Comparison of ENCODE assay signal across 22 mouse cellular contexts in genomic region chr11:61419253-61419652, GRCm38 (mm10). TPM values are rescaled to one million over a fixed set of nuclear protein-coding genes. Genes with fewer than 3 reads are reported as not detected.
"Had no signal": no experiment of that assay in that cellular context is flagged by ENCODE, and none has a peak within 500 bp of the region (broad histone marks: within the 10 kb centered on the region; RNA-seq: fewer than 3 reads in every experiment).

No protein-coding gene starts in this region.

- H3K4me1 ChIP-seq: midbrain, embryonic 10.5 days; midbrain, embryonic 12.5 days; neural tube, embryonic 12.5 days had no signal

- DNase-seq: lung, adult 18-20 months; lung, embryonic 14.5 days; lung, postnatal 10 days; lung, postnatal 4 days; midbrain, embryonic 14.5 days; retina, postnatal 1 day; right cerebral cortex, adult 18-20 months; right cerebral cortex, postnatal 25 days; right cerebral cortex, postnatal 4 days; spleen, adult 18-20 months; thymus, adult 18-20 months; thymus, postnatal 14 days; thymus, postnatal 36 days had no signal

- H3K9me3 ChIP-seq: midbrain, embryonic 12.5 days; neural tube, embryonic 12.5 days had no signal

- H3K9ac ChIP-seq: lung, embryonic 14.5 days; midbrain, embryonic 12.5 days; neural tube, embryonic 12.5 days had no signal

- H3K27me3 ChIP-seq: neural tube, embryonic 12.5 days had no signal

- H3K36me3 ChIP-seq: midbrain, embryonic 10.5 days; midbrain, embryonic 12.5 days; neural tube, embryonic 12.5 days had no signal

- ATAC-seq: midbrain, embryonic 16.5 days had no signal

- H3K4me3 ChIP-seq: midbrain, embryonic 10.5 days; midbrain, embryonic 12.5 days; myocyte; neural tube, embryonic 12.5 days had no signal

- H3K4me2 ChIP-seq: lung, embryonic 14.5 days; midbrain, embryonic 12.5 days; neural tube, embryonic 12.5 days had no signal

- H3K27ac ChIP-seq: midbrain, embryonic 10.5 days; midbrain, embryonic 12.5 days; neural tube, embryonic 12.5 days had no signal

RNA-seq across cellular contexts. Expression of gene Rnf112, which starts 34.7 kb away (rescaled TPM):
- total RNA-seq: megakaryocyte, adult 5-6 weeks; megakaryocyte-erythroid progenitor cell, adult 5-6 weeks had no signal
- polyA plus RNA-seq: myocyte; thymus, postnatal 0 days had no signal

RNA-seq across cellular contexts. Expression of gene Slc47a1, which starts 41.1 kb away (rescaled TPM):
- total RNA-seq: megakaryocyte, adult 5-6 weeks; megakaryocyte-erythroid progenitor cell, adult 5-6 weeks had no signal
- polyA plus RNA-seq: midbrain, embryonic 10.5 days; midbrain, embryonic 12.5 days; midbrain, embryonic 14.5 days; neural tube, embryonic 14.5 days had no signal
